In the genomic region with DNA sequence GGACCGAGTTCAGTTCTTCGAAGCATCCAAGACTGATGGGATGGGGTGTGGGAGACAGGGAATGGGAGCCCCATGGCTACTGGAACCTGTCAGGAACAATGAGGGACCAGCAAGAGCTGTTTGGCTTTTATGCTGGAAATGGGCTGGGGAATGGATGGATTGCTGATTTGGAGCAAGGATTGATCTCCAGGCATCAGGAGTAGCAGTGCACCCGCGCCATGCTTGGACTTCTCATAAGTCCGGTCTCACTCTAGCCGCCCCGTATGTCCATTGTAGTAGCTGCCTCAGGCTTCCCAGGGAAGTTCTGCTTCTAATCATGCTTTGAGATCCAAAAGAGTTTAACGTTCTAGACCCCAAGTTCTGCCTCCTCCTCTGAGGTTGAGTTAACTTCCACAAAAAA, we compare ENCODE assay signal across 9 mouse cellular contexts.
DNase-seq lines count a peak whose midpoint lies in the region; ATAC-seq lines count a peak whose summit lies in the region.
"Had no signal": no experiment of that assay in that cellular context is flagged by ENCODE, and none has a peak within 500 bp of the region (broad histone marks: within the 10 kb centered on the region; RNA-seq: fewer than 3 reads in every experiment).

No protein-coding gene starts in this region.

- 0 out of 2 replicates have a peak overlapping the region, but pooled peaks have one; percentile 63 for H3K9ac ChIP-seq in kidney, embryonic 14.5 days (ENCODE audit: low read depth, low read length)
- no peak overlapping the region for H3K9ac ChIP-seq in embryonic facial prominence, embryonic 14.5 days (ENCODE audit: low read depth, low read length)
- no peak overlapping the region for H3K9ac ChIP-seq in hindbrain, embryonic 15.5 days
- H3K9ac ChIP-seq in midbrain, embryonic 16.5 days (ENCODE audit: low read depth, low read length): no peak overlapping the region

- no peak for ATAC-seq in kidney, embryonic 14.5 days (ENCODE audit: low FRiP score, low TSS enrichment)
- ATAC-seq in embryonic facial prominence, embryonic 14.5 days (ENCODE audit: low read depth): no peak
- no peak for ATAC-seq in hindbrain, embryonic 15.5 days (ENCODE audit: low FRiP score, low read depth)
- ATAC-seq in midbrain, embryonic 16.5 days: no peak
- no peak for ATAC-seq in CD4-positive, CD25-positive, alpha-beta regulatory T cell, adult 4 months

- DNase-seq in kidney, postnatal 10 days: no peak
- no peak for DNase-seq in embryonic facial prominence, embryonic 14.5 days (ENCODE audit: low spot score)
- no peak for DNase-seq in frontal cortex, postnatal 25 days (ENCODE audit: low spot score in 2 of 2)
- DNase-seq in urinary bladder, postnatal 14 days (ENCODE audit: low spot score): no peak
- DNase-seq: gastrocnemius, postnatal 14 days had no signal

- H3K9me3 ChIP-seq in kidney, embryonic 14.5 days (ENCODE audit: control insufficient read depth, low read length): no peaks in the 10 kb centered on the region
- H3K9me3 ChIP-seq in embryonic facial prominence, embryonic 14.5 days (ENCODE audit: control insufficient read depth, low read length): no peaks in the 10 kb centered on the region
- H3K9me3 ChIP-seq in hindbrain, embryonic 15.5 days: no peaks in the 10 kb centered on the region
- no peaks in the 10 kb centered on the region for H3K9me3 ChIP-seq in midbrain, embryonic 16.5 days (replicated peaks; ENCODE audit: control insufficient read depth, low read length, poor library complexity, severe bottlenecking)

- H3K4me1 ChIP-seq in kidney, embryonic 14.5 days (ENCODE audit: control insufficient read depth, insufficient read depth, low read length): peaks cover 28% of the 10 kb centered on the region
- H3K4me1 ChIP-seq in embryonic facial prominence, embryonic 14.5 days (ENCODE audit: control insufficient read depth, insufficient read depth, low read length): peaks cover 8% of the 10 kb centered on the region
- H3K4me1 ChIP-seq in hindbrain, embryonic 15.5 days (replicated peaks): peaks cover 36% of the 10 kb centered on the region
- H3K4me1 ChIP-seq in midbrain, embryonic 16.5 days (ENCODE audit: control insufficient read depth, insufficient read depth, low read length): peaks cover 18% of the 10 kb centered on the region

- H3K4me2 ChIP-seq in kidney, embryonic 14.5 days (replicated peaks; ENCODE audit: low read depth, low read length): peak overlapping the region; percentile 72
- H3K4me2 ChIP-seq in embryonic facial prominence, embryonic 14.5 days (ENCODE audit: low read depth, low read length): peak overlapping the region; percentile 65
- peak overlapping the region; percentile 60 for H3K4me2 ChIP-seq in hindbrain, embryonic 15.5 days
- H3K4me2 ChIP-seq in midbrain, embryonic 16.5 days (ENCODE audit: low read length): peak overlapping the region; percentile 57

- WGBS in kidney, embryonic 14.5 days: 65% methylated on average over 8 of the region's 8 CpGs
- 53% methylated on average over 8 of the region's 8 CpGs for WGBS in embryonic facial prominence, embryonic 14.5 days
- WGBS in hindbrain, embryonic 15.5 days: 34% methylated on average over 8 of the region's 8 CpGs
- 43% methylated on average over 8 of the region's 8 CpGs for WGBS in midbrain, embryonic 16.5 days

- no peaks in the 10 kb centered on the region for H3K36me3 ChIP-seq in kidney, embryonic 14.5 days (ENCODE audit: control insufficient read depth, insufficient read depth, low read length)
- H3K36me3 ChIP-seq in embryonic facial prominence, embryonic 14.5 days (ENCODE audit: control insufficient read depth, insufficient read depth, low read length): no peaks in the 10 kb centered on the region
- no peaks in the 10 kb centered on the region for H3K36me3 ChIP-seq in hindbrain, embryonic 15.5 days
- H3K36me3 ChIP-seq in midbrain, embryonic 16.5 days (ENCODE audit: control insufficient read depth, insufficient read depth, low read length): no peaks in the 10 kb centered on the region

- peaks cover 11% of the 10 kb centered on the region; the same call in 1 of the 2 replicates for H3K27me3 ChIP-seq in kidney, embryonic 14.5 days (ENCODE audit: control insufficient read depth, insufficient read depth, low read length)
- peaks cover 90% of the 10 kb centered on the region for H3K27me3 ChIP-seq in embryonic facial prominence, embryonic 14.5 days (replicated peaks; ENCODE audit: control insufficient read depth, insufficient read depth, low read length)
- peaks cover 72% of the 10 kb centered on the region for H3K27me3 ChIP-seq in hindbrain, embryonic 15.5 days
- peaks cover 4% of the 10 kb centered on the region; the same call in 1 of the 2 replicates for H3K27me3 ChIP-seq in midbrain, embryonic 16.5 days (ENCODE audit: control insufficient read depth, insufficient read depth, low read depth, low read length)

- H3K4me3 ChIP-seq in kidney, embryonic 14.5 days (ENCODE audit: low read length): peak overlapping the region; percentile 35
- H3K4me3 ChIP-seq in embryonic facial prominence, embryonic 14.5 days (ENCODE audit: low read depth, low read length): peak overlapping the region; percentile 33
- no peak overlapping the region for H3K4me3 ChIP-seq in hindbrain, embryonic 15.5 days
- H3K4me3 ChIP-seq in midbrain, embryonic 16.5 days (ENCODE audit: low read depth, low read length): peak overlapping the region; percentile 33

- H3K27ac ChIP-seq in kidney, embryonic 14.5 days (ENCODE audit: low read depth, low read length): no peak overlapping the region
- no peak overlapping the region for H3K27ac ChIP-seq in embryonic facial prominence, embryonic 14.5 days (replicated peaks; ENCODE audit: low read depth, low read length)
- no peak overlapping the region for H3K27ac ChIP-seq in hindbrain, embryonic 15.5 days (replicated peaks)
- H3K27ac ChIP-seq in midbrain, embryonic 16.5 days (ENCODE audit: low read length): no peak overlapping the region
